Mouse (Mus musculus) urinary bladder, postnatal 0 days (tissue): ENCODE data around the gene Dusp12. TPM values are rescaled to one million over a fixed set of nuclear protein-coding genes. Genes with fewer than 3 reads are reported as not detected.

Experiments used
- polyA plus RNA-seq: library from polyadenylated mRNA; unstranded; fragments of >200 nt; fragmentation: Nextera tagmentation; extraction: Ambion mirVana; gene quantifications from 2 replicates; pipeline ENCODE4 v1.2.1, GENCODE M21; 2015

The Dusp12 gene
- polyA plus RNA-seq: 19.7 and 21.8 TPM in 2 replicates

GRCm38 (mm10) chr1:170884978-170885561, at the start of gene Dusp12, which contains the start of gene Gm26620:
Gene Dusp12, minus strand, starts transcription at chr1:170885540.
Gene Gm26620, plus strand, starts transcription at chr1:170885065.

GRCm38 (mm10) chr1:170927378-170927777, 42.0 kb upstream of the Dusp12 start, which contains the start of gene Fcrla:
Gene Fcrla, minus strand, starts transcription at chr1:170927583.

GRCm38 (mm10) chr1:170912891-170913615, 27.7 kb upstream of the Dusp12 start, which contains the start of gene Fcrlb:
Gene Fcrlb, minus strand, starts transcription at chr1:170912941.

GRCm38 (mm10) chr1:170867691-170868105, 17.6 kb downstream of the Dusp12 start, which contains the start of gene Atf6:
Gene Atf6, minus strand, starts transcription at chr1:170867771.

Other genes with a start within 250 kb of the Dusp12 start
- 19.7 and 24.9 TPM in 2 replicates for gene Olfml2b, start 241.0 kb downstream of the Dusp12 start, polyA plus RNA-seq
- 5.2 and 5.7 TPM in 2 replicates for gene Atf6, start 17.8 kb downstream of the Dusp12 start, polyA plus RNA-seq
- gene Gm26620, start 475 bp downstream of the Dusp12 start, polyA plus RNA-seq: 0.81 and 1.2 TPM in 2 replicates
- gene Fcrlb, start 27.4 kb upstream of the Dusp12 start, polyA plus RNA-seq: 0.53 TPM in 1 of 2 replicates, not detected in the other
- gene Fcrla, start 42.0 kb upstream of the Dusp12 start, polyA plus RNA-seq: not detected in 2 replicates
- 10.2 and 22.7 TPM in 2 replicates for gene Fcgr2b, start 91.0 kb upstream of the Dusp12 start, polyA plus RNA-seq
- gene Fcgr4, start 133.4 kb upstream of the Dusp12 start, polyA plus RNA-seq: 3.7 and 8.1 TPM in 2 replicates
- gene Fcgr3, start 179.4 kb upstream of the Dusp12 start, polyA plus RNA-seq: 37.7 and 90.2 TPM in 2 replicates
- gene Cfap126, start 228.4 kb upstream of the Dusp12 start, polyA plus RNA-seq: 1.4 and 1.5 TPM in 2 replicates